Mouse (Mus musculus): ENCODE results near the gene Clic3. TPM values are rescaled to one million over a fixed set of nuclear protein-coding genes. Genes with fewer than 3 reads are reported as not detected.

Clic3 gene
- polyA plus RNA-seq, 1 experiment, result 104 TPM

- Histone ChIP-seq H3K4me1 (ENCODE audit: control insufficient read depth, insufficient read depth, low read length) (peaks cover 11% of the 10 kb centered on the region; the same call in 1 of the 2 replicates), H3K27me3 (replicated peaks; ENCODE audit: control insufficient read depth, insufficient read depth, low read length) (no peaks in the 10 kb centered on the region), H3K4me3 (ENCODE audit: insufficient read depth, low read depth, low read length) (no peak overlapping the region), H3K36me3 (ENCODE audit: control insufficient read depth, insufficient read depth, low read length) (no peaks in the 10 kb centered on the region), H3K27ac (ENCODE audit: insufficient read depth, low read depth, low read length) (peak overlapping the region; percentile 29)
- 40% methylated on average over 6 of the region's 6 CpGs for WGBS
- TF ChIP-seq POLR2A (IDR thresholded peaks at IDR 0.05; ENCODE audit: low read depth, low read length) (no peak), CTCF (conservative IDR thresholded peaks at IDR 0.05; ENCODE audit: insufficient read depth, insufficient read length, low read depth, low read length) (no peak)
- peak; percentile 26 for DNase-seq
Measured at GRCm38 (mm10) chr2:25497846-25498575, 41.4 kb downstream of the Clic3 start.

- Histone ChIP-seq H3K36me3 (ENCODE audit: control insufficient read depth, insufficient read depth, low read length) (no peaks in the 10 kb centered on the region), H3K27ac (ENCODE audit: insufficient read depth, low read depth, low read length) (no peak overlapping the region; the same call in 1 of the 2 replicates), H3K27me3 (replicated peaks; ENCODE audit: control insufficient read depth, insufficient read depth, low read length) (no peaks in the 10 kb centered on the region), H3K4me3 (ENCODE audit: insufficient read depth, low read depth, low read length) (no peak overlapping the region), H3K4me1 (ENCODE audit: control insufficient read depth, insufficient read depth, low read length) (peaks cover 11% of the 10 kb centered on the region; the same call in 1 of the 2 replicates)
- DNase-seq, result no peak
- no peak for TF ChIP-seq POLR2A (IDR thresholded peaks at IDR 0.05; ENCODE audit: low read depth, low read length)
- 0 out of 2 replicates have a peak, but pooled peaks have one; percentile 7 for TF ChIP-seq CTCF (conservative IDR thresholded peaks at IDR 0.05; ENCODE audit: insufficient read depth, insufficient read length, low read depth, low read length)
- 75% methylated on average over 15 of the region's 15 CpGs for WGBS
Measured at GRCm38 (mm10) chr2:25498622-25499478, 42.2 kb downstream of the Clic3 start.

- Histone ChIP-seq H3K4me1 (ENCODE audit: control insufficient read depth, insufficient read depth, low read length) (peaks cover 11% of the 10 kb centered on the region; the same call in 1 of the 2 replicates), H3K27ac (ENCODE audit: insufficient read depth, low read depth, low read length) (peak overlapping the region; percentile 84), H3K36me3 (ENCODE audit: control insufficient read depth, insufficient read depth, low read length) (no peaks in the 10 kb centered on the region), H3K27me3 (replicated peaks; ENCODE audit: control insufficient read depth, insufficient read depth, low read length) (no peaks in the 10 kb centered on the region), H3K4me3 (ENCODE audit: insufficient read depth, low read depth, low read length) (peak overlapping the region; percentile 55)
- WGBS, result 56% methylated on average over 6 of the region's 6 CpGs
- TF ChIP-seq CTCF (conservative IDR thresholded peaks at IDR 0.05; ENCODE audit: insufficient read depth, insufficient read length, low read depth, low read length), result no peak
- peak; percentile 32 for TF ChIP-seq POLR2A (IDR thresholded peaks at IDR 0.05; ENCODE audit: low read depth, low read length)
- no peak for DNase-seq
Measured at GRCm38 (mm10) chr2:25500071-25500575, 43.5 kb downstream of the Clic3 start.

GRCm38 (mm10) chr2:25500576-25501405 lies 44.2 kb downstream of the Clic3 start, which contains the start of gene Fbxw5:
Fbxw5 (plus strand) TSS chr2:25500750.
- WGBS, result under 1% methylated on average over 36 of the region's 44 CpGs
- DNase-seq, result peak; percentile 94
- H3K27me3 ChIP-seq (replicated peaks; ENCODE audit: control insufficient read depth, insufficient read depth, low read length), result no peaks in the 10 kb centered on the region
- peaks cover 11% of the 10 kb centered on the region; the same call in 1 of the 2 replicates for H3K4me1 ChIP-seq (ENCODE audit: control insufficient read depth, insufficient read depth, low read length)
- peak within 1 kb of the TSS; percentile 92 for H3K4me3 ChIP-seq (ENCODE audit: insufficient read depth, low read depth, low read length)
- H3K27ac ChIP-seq (ENCODE audit: insufficient read depth, low read depth, low read length), result peak within 1 kb of the TSS; percentile 93
- TF ChIP-seq POLR2A (IDR thresholded peaks at IDR 0.05; ENCODE audit: low read depth, low read length) (no peak), CTCF (conservative IDR thresholded peaks at IDR 0.05; ENCODE audit: insufficient read depth, insufficient read length, low read depth, low read length) (no peak)
- no peaks in the 10 kb centered on the region for H3K36me3 ChIP-seq (ENCODE audit: control insufficient read depth, insufficient read depth, low read length)

GRCm38 (mm10) chr2:25501593-25502486 lies 45.2 kb downstream of the Clic3 start, which contains the start of gene C8g:
C8g (minus strand) TSS chr2:25501719.
- 67% methylated on average over 20 of the region's 20 CpGs for WGBS
- H3K27ac ChIP-seq (ENCODE audit: insufficient read depth, low read depth, low read length), result peak within 1 kb of the TSS; percentile 93
- H3K36me3 ChIP-seq (ENCODE audit: control insufficient read depth, insufficient read depth, low read length), result no peaks in the 10 kb centered on the region
- DNase-seq, result no peak
- no peaks in the 10 kb centered on the region for H3K27me3 ChIP-seq (replicated peaks; ENCODE audit: control insufficient read depth, insufficient read depth, low read length)
- TF ChIP-seq POLR2A (IDR thresholded peaks at IDR 0.05; ENCODE audit: low read depth, low read length), result no peak
- no peak for TF ChIP-seq CTCF (conservative IDR thresholded peaks at IDR 0.05; ENCODE audit: insufficient read depth, insufficient read length, low read depth, low read length)
- peak within 1 kb of the TSS; percentile 92 for H3K4me3 ChIP-seq (ENCODE audit: insufficient read depth, low read depth, low read length)
- peaks cover 11% of the 10 kb centered on the region; the same call in 1 of the 2 replicates for H3K4me1 ChIP-seq (ENCODE audit: control insufficient read depth, insufficient read depth, low read length)
